Mouse (Mus musculus): ENCODE results near the gene Lamb1. TPM values are rescaled to one million over a fixed set of nuclear protein-coding genes. Genes with fewer than 3 reads are reported as not detected.

Lamb1 gene
- polyA plus RNA-seq (2012; rRNA removed) (69.8 and 76.6 TPM in 2 replicates), polyA plus RNA-seq (2014; fragmentation: Nextera tagmentation; extraction: Ambion mirVana) (67.2 and 76.3 TPM in 2 replicates)

GRCm38 (mm10) chr12:31265005-31265721, at the start of gene Lamb1:
TSS of gene Lamb1 (plus strand) at chr12:31265234.
- peak; percentile 76 for DNase-seq (ENCODE audit: low spot score)
- WGBS, result under 1% methylated on average over 36 of the region's 39 CpGs
- H3K9me3 ChIP-seq (ENCODE audit: control insufficient read depth, low read length), result no peaks in the 10 kb centered on the region

GRCm38 (mm10) chr12:31217232-31217631, 47.8 kb upstream of the Lamb1 start:
- WGBS, result 46% methylated on average over 5 of the region's 5 CpGs

More at GRCm38 (mm10) chr12:31265005-31265721, at the start of gene Lamb1:
- TF ChIP-seq POLR2A (IDR thresholded peaks at IDR 0.05; ENCODE audit: borderline replicate concordance, extremely low read depth, insufficient read depth, insufficient read length), result peak; percentile 79; the same call in 1 of the 2 replicates
- Histone ChIP-seq H3K4me3 (replicated peaks; ENCODE audit: low read length) (peak within 1 kb of the TSS; percentile 70), H3K27ac (replicated peaks; ENCODE audit: low read depth, low read length) (peak within 1 kb of the TSS; percentile 79), H3K27me3 (ENCODE audit: control insufficient read depth, insufficient read depth, low read length) (no peaks in the 10 kb centered on the region), H3K36me3 (ENCODE audit: control insufficient read depth, insufficient read depth, low read length) (peaks cover 24% of the 10 kb centered on the region), H3K9ac (ENCODE audit: low read depth, low read length, severe bottlenecking) (peak within 1 kb of the TSS; percentile 78), H3K4me2 (replicated peaks; ENCODE audit: low read depth, low read length, severe bottlenecking) (peak within 1 kb of the TSS; percentile 89), H3K4me1 (ENCODE audit: control insufficient read depth, insufficient read depth, low read length) (peaks cover 7% of the 10 kb centered on the region)
- peak; percentile 82 for ATAC-seq (ENCODE audit: low FRiP score, low read depth)

GRCm38 (mm10) chr12:31218774-31219173, 46.3 kb upstream of the Lamb1 start:
- peak overlapping the region; percentile 35; the same call in 1 of the 2 replicates for H3K27ac ChIP-seq (replicated peaks; ENCODE audit: low read depth, low read length)
- H3K4me1 ChIP-seq (ENCODE audit: control insufficient read depth, insufficient read depth, low read length), result peaks cover 14% of the 10 kb centered on the region
- H3K4me3 ChIP-seq (replicated peaks; ENCODE audit: low read length), result no peak overlapping the region
- no peaks in the 10 kb centered on the region for H3K36me3 ChIP-seq (ENCODE audit: control insufficient read depth, insufficient read depth, low read length)
- H3K9me3 ChIP-seq (ENCODE audit: control insufficient read depth, low read length), result no peaks in the 10 kb centered on the region
- H3K9ac ChIP-seq (ENCODE audit: low read depth, low read length, severe bottlenecking), result no peak overlapping the region
- ATAC-seq (ENCODE audit: low FRiP score, low read depth) (peak; percentile 85), DNase-seq (ENCODE audit: low spot score) (peak; percentile 89)
- no peak overlapping the region for H3K4me2 ChIP-seq (replicated peaks; ENCODE audit: low read depth, low read length, severe bottlenecking)
- TF ChIP-seq POLR2A (IDR thresholded peaks at IDR 0.05; ENCODE audit: borderline replicate concordance, extremely low read depth, insufficient read depth, insufficient read length), result no peak
- WGBS, result 28% methylated on average over 3 of the region's 3 CpGs
- H3K27me3 ChIP-seq (ENCODE audit: control insufficient read depth, insufficient read depth, low read length), result no peaks in the 10 kb centered on the region

More at GRCm38 (mm10) chr12:31217232-31217631, 47.8 kb upstream of the Lamb1 start:
- Histone ChIP-seq H3K27ac (replicated peaks; ENCODE audit: low read depth, low read length) (no peak overlapping the region), H3K9me3 (ENCODE audit: control insufficient read depth, low read length) (no peaks in the 10 kb centered on the region), H3K4me1 (ENCODE audit: control insufficient read depth, insufficient read depth, low read length) (peaks cover 18% of the 10 kb centered on the region), H3K4me3 (replicated peaks; ENCODE audit: low read length) (no peak overlapping the region), H3K4me2 (replicated peaks; ENCODE audit: low read depth, low read length, severe bottlenecking) (no peak overlapping the region), H3K9ac (ENCODE audit: low read depth, low read length, severe bottlenecking) (no peak overlapping the region), H3K36me3 (ENCODE audit: control insufficient read depth, insufficient read depth, low read length) (no peaks in the 10 kb centered on the region), H3K27me3 (ENCODE audit: control insufficient read depth, insufficient read depth, low read length) (no peaks in the 10 kb centered on the region)
- DNase-seq (ENCODE audit: low spot score) (no peak), ATAC-seq (ENCODE audit: low FRiP score, low read depth) (no peak)
- TF ChIP-seq POLR2A (IDR thresholded peaks at IDR 0.05; ENCODE audit: borderline replicate concordance, extremely low read depth, insufficient read depth, insufficient read length), result no peak

- TF ChIP-seq POLR2A (IDR thresholded peaks at IDR 0.05; ENCODE audit: borderline replicate concordance, extremely low read depth, insufficient read depth, insufficient read length), result no peak
- H3K27me3 ChIP-seq (ENCODE audit: control insufficient read depth, insufficient read depth, low read length), result no peaks in the 10 kb centered on the region
- H3K36me3 ChIP-seq (ENCODE audit: control insufficient read depth, insufficient read depth, low read length), result no peaks in the 10 kb centered on the region
- DNase-seq (ENCODE audit: low spot score) (no peak), ATAC-seq (ENCODE audit: low FRiP score, low read depth) (no peak)
- H3K4me1 ChIP-seq (ENCODE audit: control insufficient read depth, insufficient read depth, low read length), result peaks cover 7% of the 10 kb centered on the region
- 87% methylated on average over 6 of the region's 6 CpGs for WGBS
- no peak overlapping the region for H3K4me3 ChIP-seq (replicated peaks; ENCODE audit: low read length)
- no peak overlapping the region for H3K27ac ChIP-seq (replicated peaks; ENCODE audit: low read depth, low read length)
- no peak overlapping the region for H3K9ac ChIP-seq (ENCODE audit: low read depth, low read length, severe bottlenecking)
- H3K9me3 ChIP-seq (ENCODE audit: control insufficient read depth, low read length), result no peaks in the 10 kb centered on the region
- no peak overlapping the region for H3K4me2 ChIP-seq (replicated peaks; ENCODE audit: low read depth, low read length, severe bottlenecking)
Observed at GRCm38 (mm10) chr12:31221522-31221921, 43.5 kb upstream of the Lamb1 start.

GRCm38 (mm10) chr12:31222282-31222681, 42.8 kb upstream of the Lamb1 start:
- no peaks in the 10 kb centered on the region for H3K27me3 ChIP-seq (ENCODE audit: control insufficient read depth, insufficient read depth, low read length)
- TF ChIP-seq POLR2A (IDR thresholded peaks at IDR 0.05; ENCODE audit: borderline replicate concordance, extremely low read depth, insufficient read depth, insufficient read length), result no peak

More at GRCm38 (mm10) chr12:31222282-31222681, 42.8 kb upstream of the Lamb1 start:
- H3K36me3 ChIP-seq (ENCODE audit: control insufficient read depth, insufficient read depth, low read length), result no peaks in the 10 kb centered on the region
- no peak overlapping the region for H3K4me3 ChIP-seq (replicated peaks; ENCODE audit: low read length)
- ATAC-seq (ENCODE audit: low FRiP score, low read depth) (no peak), DNase-seq (ENCODE audit: low spot score) (no peak)
- 29% methylated on average over 2 of the region's 2 CpGs for WGBS
- no peak overlapping the region for H3K27ac ChIP-seq (replicated peaks; ENCODE audit: low read depth, low read length)
- H3K9me3 ChIP-seq (ENCODE audit: control insufficient read depth, low read length), result no peaks in the 10 kb centered on the region
- H3K9ac ChIP-seq (ENCODE audit: low read depth, low read length, severe bottlenecking), result no peak overlapping the region
- peaks cover 7% of the 10 kb centered on the region for H3K4me1 ChIP-seq (ENCODE audit: control insufficient read depth, insufficient read depth, low read length)
- no peak overlapping the region for H3K4me2 ChIP-seq (replicated peaks; ENCODE audit: low read depth, low read length, severe bottlenecking)
